Mouse (Mus musculus): ENCODE results near the gene Gm30737. TPM values are rescaled to one million over a fixed set of nuclear protein-coding genes. Genes with fewer than 3 reads are reported as not detected.
"Not testable (repeated sequence)": the region's sequence is repeated elsewhere in the genome, so short reads cannot be mapped to it uniquely, and the experiment has no call there.

Gm30737 gene
- total RNA-seq (2021) (not detected), polyA plus RNA-seq (2012; rRNA removed) (not detected in 2 replicates)
- long read RNA-seq, result 0 reads

DNA sequence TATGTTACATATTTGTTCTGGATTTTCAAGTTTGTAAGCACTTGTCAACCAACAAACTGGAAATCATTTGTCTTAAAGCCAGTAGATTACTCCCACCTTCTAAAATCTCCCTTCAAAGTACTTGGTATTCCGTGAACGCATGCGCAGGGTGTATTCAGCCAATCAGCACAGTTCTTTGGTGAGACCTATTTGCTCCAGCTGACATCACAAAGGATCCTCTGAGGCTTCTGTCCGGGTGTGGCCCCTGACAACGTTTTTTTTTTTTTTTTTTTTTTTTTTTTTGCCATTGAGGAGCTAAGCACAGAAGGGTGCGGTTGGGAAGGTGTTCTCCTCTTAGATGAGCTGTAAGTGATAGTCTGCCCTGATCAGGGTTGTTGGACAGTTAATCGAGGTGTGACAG, at the start of gene Gm30737:
Gene Gm30737 (plus strand): TSS at position 301 of the 400 bp plus-strand sequence.
- DNase-seq; H3K27me3 ChIP-seq (ENCODE audit: control insufficient read depth, insufficient read depth, low read length); H3K79me2 ChIP-seq (replicated peaks; ENCODE audit: control insufficient read depth, insufficient read depth, low read length); H3K27ac ChIP-seq; H3K9ac ChIP-seq (ENCODE audit: low read depth, low read length); H3K4me3 ChIP-seq; H3K4me1 ChIP-seq (ENCODE audit: control insufficient read depth, insufficient read depth, low read length); H3K36me3 ChIP-seq (ENCODE audit: control insufficient read depth, insufficient read depth, low read length); intact Hi-C loops (cut with DNase I): not testable (repeated sequence)
- no CpG with 5 or more reads among the region's 7 CpGs for WGBS

Measured in heart, adult 2 months (tissue).